Mouse (Mus musculus): Measurements from ENCODE around the gene Tex13c3.
"Not testable (repeated sequence)": the region's sequence is repeated elsewhere in the genome, so short reads cannot be mapped to it uniquely, and the experiment has no call there.

Gene Tex13c3

DNA sequence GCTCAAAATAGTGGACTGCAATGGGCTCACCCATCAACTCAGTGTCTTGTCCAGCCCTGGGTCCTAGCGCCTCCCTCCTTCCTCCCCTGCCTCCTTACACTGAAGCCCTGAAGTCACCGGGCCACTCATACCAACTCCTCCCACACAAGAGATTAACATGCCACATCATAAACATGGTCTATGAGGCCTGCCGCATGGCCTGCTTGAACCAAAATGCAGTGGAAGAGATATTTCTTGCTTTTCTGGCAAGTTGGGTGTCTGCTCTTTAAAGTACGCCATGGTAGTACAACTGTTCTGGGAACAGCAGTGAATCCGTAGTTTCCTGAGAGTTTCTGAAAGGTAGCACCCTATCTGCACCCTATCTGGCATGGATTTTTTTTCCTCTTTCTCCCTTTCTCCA lies at the start of gene Tex13c3:
Gene Tex13c3 (minus strand): TSS at position 101 of the 400 bp plus-strand sequence.
- not testable (repeated sequence) for DNase-seq

DNA sequence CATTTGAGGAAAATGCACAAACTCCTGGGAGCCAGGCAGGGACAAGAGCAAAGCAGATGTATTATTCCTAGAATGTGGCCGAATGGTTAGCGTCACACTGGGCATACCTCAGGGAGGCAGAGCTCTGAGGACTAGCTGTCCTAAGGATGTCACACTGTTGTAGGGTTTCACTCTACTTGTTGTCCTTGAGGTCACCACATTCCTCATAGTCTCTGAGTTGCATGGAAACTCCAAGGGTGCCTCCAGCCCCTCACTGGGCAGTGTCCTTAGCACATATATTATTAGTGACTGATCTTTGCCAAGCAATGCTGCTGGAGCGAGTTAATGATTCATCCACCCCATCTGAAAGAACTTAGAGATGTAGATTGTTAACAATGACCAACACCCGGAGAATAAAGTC lies 8.6 kb upstream of the Tex13c3 start:
- DNase-seq, result no peak
